Mouse (Mus musculus) cortical plate, adult 2 months (tissue): ENCODE results near the gene Kdm1b.

Source experiments
- CTCF ChIP-seq: fragments of 200-500 bp; IDR thresholded peaks from 2 replicates; pipeline ENCODE4 v1.5.1; 2011; ENCODE audit warnings: mild to moderate bottlenecking, control low read depth, low read length; ENCODE audit not compliant: insufficient read depth; ENCODE audit errors: extremely low read depth
- POLR2A ChIP-seq: fragments of 200-500 bp; IDR thresholded peaks from 2 replicates; pipeline ENCODE4 v1.6.1; 2011; ENCODE audit warnings: mild to moderate bottlenecking, low read length, control low read depth; ENCODE audit not compliant: insufficient read depth; ENCODE audit errors: extremely low read depth

DNA sequence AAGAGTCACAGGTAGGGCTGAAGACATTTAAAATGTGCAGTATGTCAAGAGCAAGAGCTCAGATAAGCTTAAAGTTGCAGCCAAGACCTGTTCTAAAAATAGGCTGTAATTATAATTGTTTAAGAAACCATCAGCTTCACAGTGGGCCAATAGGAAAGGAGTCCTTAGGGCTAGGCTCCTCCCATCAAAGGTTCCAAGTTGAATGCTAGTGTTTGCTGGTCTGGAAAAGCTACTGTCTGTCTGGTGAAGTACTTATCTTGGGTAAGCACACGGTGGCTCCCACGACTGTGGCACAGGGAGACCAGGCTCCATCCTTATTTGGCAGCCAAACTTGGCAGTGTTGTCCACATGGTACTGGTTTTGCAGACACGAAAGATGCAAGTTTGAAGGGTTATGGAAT lies 69.6 kb downstream of the Kdm1b start:
- TF ChIP-seq POLR2A, result no peak
- no peak for TF ChIP-seq CTCF
